Mouse (Mus musculus) thymus, adult 2 months (tissue): ENCODE results near the gene Csgalnact2.

Source experiments
- CTCF ChIP-seq: fragments of 200-500 bp; IDR thresholded peaks from 2 replicates; pipeline ENCODE4 v1.5.1; 2012; ENCODE audit warnings: mild to moderate bottlenecking, control low read depth, low read length, moderate library complexity, borderline replicate concordance; ENCODE audit not compliant: control insufficient read depth, poor library complexity, insufficient read depth; ENCODE audit errors: extremely low read depth
- POLR2A ChIP-seq: fragments of 200-500 bp; IDR thresholded peaks from 2 replicates; pipeline ENCODE4 v1.6.1; 2012; ENCODE audit warnings: mild to moderate bottlenecking, low read length, control low read depth, moderate library complexity; ENCODE audit not compliant: control insufficient read depth, poor library complexity, insufficient read depth; ENCODE audit errors: extremely low read depth

DNA sequence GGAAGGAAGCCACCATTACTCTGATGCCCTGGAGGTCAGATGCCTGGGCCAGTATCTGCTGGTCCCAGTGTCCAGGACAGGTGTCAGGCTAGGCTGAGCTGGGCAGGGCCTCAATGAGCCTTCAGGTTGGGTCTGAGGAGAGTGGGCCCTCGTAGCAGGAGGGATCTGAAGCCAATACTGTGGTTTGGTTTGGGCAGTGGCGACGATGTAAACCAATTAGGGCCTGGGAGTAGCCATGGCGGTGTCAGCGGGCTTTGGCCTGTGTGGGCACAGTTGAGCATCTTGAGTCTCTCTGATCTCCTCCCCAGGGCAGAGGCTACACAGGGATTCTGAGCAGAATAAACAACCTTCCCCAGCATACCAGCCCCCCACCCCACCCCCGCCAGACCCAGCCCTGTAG, 55.3 kb downstream of the Csgalnact2 start:
- no peak for TF ChIP-seq POLR2A
- TF ChIP-seq CTCF = no peak
